Mouse (Mus musculus): ENCODE data around the gene Dnajb11. TPM values are rescaled to one million over a fixed set of nuclear protein-coding genes. Genes with fewer than 3 reads are reported as not detected.

Gene Dnajb11
- total RNA-seq (2021) = 10 to 100 TPM; 80.8 to 81.5 TPM
- long read RNA-seq, experiment 1, transcript Dnajb11-201 (10 exons, 1,927 nt) = major isoform, 179 of 191 reads
- long read RNA-seq, experiment 1, partial matches to known transcripts = 2 of 191 reads
- long read RNA-seq, experiment 1, other reads (novel, unspliced or antisense) = 7 of 191 reads
- long read RNA-seq, experiment 2, transcript Dnajb11-201 (10 exons, 1,927 nt) = major isoform, 44 of 48 reads
- long read RNA-seq, experiment 2, partial matches to known transcripts = 3 of 48 reads
- long read RNA-seq, experiment 2, other reads (novel, unspliced or antisense) = 1 of 48 reads

DNA sequence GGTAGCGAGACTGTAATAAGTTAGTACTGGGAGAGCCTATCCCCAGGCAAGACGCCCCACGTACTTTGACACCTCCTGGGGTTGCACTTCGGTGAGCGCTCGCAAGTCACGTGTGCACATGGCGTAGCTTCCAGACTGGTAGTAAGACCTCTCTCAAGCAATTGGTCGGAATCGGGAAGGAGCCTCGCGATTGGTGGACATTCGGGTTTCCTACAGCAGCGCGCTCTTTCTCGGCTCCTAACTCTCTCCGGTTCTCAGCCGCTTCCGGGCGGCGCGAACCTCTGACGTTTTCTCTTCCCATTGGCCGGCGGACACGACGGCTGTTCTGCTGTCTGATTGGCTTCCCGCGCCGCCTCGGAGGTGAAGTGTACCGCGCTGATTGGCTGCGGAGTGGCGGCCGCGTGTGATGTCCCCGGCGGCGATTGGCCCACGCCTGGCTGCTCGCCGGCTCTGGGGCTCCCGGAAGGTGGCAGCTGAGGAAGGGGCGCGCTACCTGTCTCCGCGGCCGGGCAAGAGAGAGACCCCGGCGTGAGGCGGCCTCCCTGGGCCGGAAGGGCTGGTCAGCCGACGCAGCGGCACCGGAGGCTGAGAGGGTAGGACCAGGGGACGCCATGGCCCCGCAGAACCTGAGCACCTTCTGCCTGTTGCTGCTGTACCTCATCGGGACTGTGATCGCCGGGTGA is at the start of gene Dnajb11, which contains the start of gene Tbccd1:
Gene Dnajb11, plus strand, starts transcription at position 415 of the 683 bp plus-strand sequence.
Gene Tbccd1, minus strand, starts transcription at position 239 of the 683 bp plus-strand sequence.
- peak; percentile 99 to 100 for DNase-seq

DNA sequence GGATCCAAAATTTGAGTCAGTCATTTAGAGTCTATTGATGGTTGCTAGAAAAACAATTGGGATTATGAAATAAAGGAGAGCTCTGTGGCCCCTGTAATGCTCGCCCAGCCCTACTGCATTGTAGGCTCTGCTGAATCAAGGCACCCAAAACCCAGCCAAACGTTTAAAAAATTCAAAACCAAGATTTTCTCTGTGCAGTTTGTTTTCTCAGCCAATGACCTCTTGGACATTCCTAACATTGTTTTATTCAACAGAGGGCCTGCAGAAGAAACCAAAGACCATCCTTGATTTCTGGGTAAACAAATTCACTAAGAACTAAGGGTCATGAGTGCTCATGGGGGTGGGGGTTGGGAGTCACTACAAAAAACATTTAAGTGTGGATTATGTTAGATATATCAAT is 46.2 kb upstream of the Dnajb11 start, which contains the start of gene Crygs:
Gene Crygs, minus strand, starts transcription at position 101 of the 400 bp plus-strand sequence.
- DNase-seq = no peak

DNA sequence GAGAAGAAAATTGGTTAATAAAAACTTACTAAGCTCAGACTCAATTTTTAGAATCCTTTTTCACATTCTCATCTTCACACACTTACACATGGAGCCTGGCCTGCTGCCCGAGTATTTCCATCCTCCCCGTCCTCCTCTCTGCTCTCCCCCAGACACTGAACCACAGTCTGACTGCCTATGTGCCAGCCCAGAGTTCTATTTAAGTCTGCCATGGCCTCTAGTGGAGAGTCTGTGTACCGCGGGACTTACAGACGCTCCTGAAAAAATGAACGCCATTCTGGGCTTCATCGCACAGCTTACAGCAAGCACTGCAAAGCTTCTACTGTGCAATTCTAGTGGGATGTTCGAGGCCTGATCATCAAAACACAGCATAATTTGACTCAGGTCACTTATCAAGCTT is 36.9 kb upstream of the Dnajb11 start:
- DNase-seq = no peak

DNA sequence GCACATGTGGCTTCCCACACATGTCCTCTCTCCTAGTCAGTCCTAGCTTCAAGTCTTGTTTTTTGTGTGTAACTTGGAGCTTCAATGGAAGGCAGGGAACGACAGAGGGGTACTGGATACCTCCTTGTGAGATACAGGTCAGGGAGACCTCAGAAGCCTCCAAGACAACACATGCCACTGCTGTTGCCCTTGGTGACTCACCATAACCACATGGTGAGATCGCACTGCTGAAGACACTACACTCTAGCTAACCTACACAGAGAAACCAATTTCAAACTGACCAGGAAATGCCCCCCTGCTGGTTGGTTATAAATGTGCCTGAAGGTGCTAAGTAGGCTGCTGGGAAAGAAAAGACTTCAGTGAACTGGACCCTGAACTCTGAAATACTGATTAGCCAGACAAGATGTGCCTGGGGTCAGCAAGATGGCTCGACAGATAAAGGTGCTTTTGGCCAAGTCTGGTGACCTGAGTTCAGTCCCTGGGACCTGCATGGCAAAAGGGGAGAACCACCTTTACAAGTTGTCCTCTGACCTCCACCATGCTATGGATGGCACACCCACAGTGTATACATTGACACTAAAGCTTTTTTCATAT is 24.6 kb upstream of the Dnajb11 start:
- DNase-seq = no peak

DNA sequence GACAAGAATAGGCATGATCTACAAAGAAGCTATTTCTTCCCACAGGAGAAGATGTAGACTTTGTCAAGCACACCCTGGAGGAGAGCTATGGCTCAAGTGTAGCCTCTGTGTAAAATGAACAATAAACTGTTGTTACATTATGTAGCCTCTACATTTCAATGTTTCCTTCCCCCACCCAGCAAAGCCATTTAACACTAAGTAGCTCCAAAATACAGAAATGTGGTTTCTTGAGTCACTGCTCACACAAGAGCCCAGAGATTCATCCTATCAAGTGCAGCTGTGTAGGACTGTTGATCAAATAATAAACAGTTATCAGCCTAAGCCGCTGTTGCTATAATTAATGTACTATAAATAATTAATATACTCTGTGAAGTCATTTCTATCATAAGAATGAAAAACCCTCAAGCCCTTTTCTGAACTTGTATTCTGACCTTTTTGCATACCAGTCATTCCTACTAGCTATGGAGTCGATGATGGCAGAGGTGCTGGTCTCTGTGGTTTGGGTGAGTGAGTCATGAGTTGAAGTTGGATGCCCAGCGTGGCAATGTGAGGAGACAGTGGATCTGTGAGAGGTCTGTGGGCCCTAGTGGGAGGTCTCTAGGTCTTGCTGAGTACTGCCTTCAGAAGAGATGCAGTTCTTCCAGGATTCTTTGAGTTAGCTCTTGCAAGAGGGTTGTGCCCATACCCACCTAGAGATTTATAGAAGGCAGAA is 18.3 kb upstream of the Dnajb11 start:
- no peak for DNase-seq

DNA sequence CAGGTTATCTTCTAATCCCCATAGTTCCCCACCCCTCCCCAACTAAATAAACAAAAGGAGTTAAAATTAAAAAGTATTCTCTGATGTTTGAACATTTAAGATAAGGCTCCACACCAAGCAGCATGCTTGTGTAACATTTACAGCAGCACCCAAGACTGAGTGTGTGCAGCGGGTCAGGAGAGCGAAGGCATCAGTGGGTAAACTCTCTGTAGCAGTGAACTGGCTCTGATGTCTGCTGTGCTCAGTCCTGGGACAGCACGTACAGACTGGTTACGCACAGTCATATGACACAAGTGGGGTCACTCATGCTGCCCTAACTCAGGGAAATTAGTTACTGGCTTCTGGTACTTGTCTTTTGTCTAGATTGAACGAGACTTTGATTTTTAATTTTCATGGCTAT is 14.8 kb upstream of the Dnajb11 start:
- no peak for DNase-seq

DNA sequence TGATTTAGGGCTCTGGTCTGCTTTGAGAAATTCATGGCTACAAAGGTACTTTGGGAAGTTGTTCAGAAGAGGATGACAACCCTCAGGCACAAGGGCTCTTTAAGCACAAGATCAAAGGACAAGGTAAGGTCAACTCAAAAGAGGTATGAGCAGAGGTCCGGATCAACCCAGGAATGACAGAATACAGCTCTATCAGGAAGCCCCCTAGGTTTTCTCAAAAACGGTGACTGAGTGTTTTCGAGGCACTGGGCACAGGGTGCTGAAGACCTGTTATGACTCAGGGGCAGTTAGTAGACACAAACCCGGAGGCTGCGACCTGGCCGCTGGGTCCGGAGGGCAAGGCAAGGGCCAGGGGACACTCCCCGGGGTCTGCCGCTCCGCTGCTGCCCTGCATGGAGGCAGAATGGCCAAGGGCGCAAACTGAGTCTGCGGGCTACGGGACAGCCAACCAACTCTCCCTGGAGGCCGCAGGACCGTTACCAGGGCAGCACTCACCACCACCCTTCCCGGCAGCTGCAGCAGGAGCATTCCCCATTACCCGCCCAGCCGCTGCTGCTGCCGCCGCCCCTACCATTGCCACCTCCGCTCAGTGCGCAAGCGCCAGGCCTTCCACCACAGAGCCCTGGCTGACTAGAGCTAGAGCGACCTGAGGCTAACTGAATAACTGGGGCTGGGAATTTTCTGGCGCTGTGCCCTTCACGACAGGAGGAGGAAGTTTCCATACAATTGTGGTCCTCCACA is 13.4 kb upstream of the Dnajb11 start:
- DNase-seq = peak; percentile 91 to 92

DNA sequence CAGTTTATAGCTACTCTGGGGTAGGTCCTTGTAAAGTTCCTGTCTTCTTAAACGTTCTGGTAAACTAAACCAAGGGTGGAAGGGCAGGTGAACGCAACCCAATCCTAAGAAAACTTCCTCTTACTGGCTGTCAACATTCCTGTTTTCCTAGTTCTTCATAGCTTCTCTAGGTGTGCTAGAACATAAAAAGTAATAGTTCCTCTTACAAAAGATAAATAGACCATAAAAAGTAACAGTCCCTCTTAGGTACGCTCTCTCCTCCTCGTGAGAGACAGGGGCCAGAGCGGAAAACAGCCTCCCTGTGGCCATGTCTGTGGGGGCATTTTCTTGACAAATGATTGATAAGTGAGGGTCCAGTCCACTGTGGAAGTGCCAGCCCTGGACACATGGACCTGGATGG is 12.8 kb upstream of the Dnajb11 start:
- no peak for DNase-seq

DNA sequence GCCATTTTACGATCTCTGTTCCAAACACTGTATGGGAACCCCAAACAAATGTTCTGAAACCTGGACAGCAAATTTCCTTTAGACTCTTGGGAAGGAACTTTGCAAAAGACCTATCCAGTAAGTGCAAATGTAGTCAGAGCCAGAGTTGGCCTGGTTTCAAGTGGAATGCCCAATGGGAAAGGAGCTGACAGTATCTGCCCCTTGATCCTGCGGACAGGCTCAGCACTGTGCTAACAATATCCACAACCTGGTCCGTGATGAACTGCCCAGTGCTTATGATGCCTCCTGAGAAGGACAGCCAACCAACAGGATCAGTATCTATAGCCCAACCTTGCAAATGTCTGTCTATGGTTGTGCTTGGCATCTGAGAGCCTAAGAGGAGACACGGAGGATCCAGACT is 12.2 kb upstream of the Dnajb11 start:
- DNase-seq = peak in 1 of 2 experiments; percentile 21

DNA sequence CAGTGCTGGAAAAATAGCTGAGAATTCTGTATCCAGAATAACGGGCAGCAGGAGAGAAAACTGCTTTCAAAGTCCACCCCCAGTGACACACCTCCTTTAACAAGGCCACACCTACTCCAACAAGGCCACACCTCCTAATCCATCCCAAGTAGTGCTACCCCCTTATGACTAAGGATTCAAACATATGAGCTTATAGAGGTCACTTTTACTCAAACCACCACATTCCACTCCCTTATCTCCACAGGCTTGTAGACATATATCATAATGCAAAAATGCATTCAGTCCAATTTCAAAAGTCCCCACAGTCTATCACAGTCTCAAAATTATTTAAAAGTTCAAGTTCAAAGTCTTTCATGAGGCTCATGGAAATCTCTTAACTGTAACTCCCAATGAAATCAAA is 10.0 kb upstream of the Dnajb11 start:
- DNase-seq = no peak

DNA sequence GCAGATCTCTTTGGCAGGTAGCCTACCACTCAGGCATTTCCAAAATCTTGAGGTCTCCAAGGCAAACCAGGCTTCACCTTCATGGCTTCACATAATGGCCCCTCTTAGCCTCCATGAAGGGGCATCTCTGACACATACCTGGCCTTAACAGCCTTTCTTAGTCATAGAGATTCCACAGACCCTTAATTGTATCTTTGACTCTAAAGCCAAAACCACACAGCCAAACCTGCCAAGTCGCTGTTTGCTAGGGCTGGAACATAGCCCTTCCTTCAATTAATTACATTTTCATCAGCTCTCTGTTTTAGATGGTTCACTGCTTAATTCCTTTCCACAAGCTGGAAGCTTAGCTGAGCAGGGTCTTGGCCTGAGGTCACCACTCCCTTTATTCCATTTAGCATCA is 9.3 kb upstream of the Dnajb11 start:
- no peak for DNase-seq

DNA sequence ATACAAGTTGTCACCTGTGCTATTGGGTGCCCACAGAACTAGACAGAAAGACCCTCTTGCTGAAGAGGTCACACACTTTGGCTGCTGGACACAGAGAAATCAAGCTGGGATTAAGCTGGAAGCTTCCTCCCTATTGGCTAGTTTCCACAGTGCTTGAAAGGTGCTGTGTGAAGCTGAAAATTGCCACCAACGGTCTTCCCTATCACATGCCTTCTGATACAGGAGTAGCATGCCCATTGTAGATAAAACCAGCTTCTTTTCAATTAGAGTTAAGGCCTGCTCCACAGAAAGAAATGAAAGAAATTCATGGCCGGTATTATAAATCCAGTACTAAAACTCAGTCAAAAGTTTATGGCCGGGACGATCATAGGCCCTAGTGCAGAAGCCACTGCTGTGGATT is 4.9 kb upstream of the Dnajb11 start:
- DNase-seq = no peak

DNA sequence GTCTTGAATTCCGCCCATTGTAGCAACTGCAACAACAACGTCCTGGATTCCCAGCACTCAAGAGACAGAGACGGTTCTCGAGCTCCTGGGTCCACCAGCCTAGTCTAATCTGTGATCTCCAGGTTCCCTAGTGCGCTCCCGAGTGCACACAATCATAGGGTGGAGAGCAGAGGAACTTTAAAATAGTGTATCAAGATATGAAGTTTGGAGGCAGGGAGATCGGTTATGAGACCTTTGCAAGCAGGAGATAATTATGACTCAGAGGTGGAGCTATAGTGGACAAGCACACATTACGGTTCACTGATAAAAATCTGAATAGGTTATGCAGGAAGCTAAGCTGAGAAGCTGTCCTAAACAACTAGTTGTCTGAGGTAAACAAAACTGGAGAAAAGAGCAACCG is 872 bp upstream of the Dnajb11 start:
- DNase-seq = no peak

DNA sequence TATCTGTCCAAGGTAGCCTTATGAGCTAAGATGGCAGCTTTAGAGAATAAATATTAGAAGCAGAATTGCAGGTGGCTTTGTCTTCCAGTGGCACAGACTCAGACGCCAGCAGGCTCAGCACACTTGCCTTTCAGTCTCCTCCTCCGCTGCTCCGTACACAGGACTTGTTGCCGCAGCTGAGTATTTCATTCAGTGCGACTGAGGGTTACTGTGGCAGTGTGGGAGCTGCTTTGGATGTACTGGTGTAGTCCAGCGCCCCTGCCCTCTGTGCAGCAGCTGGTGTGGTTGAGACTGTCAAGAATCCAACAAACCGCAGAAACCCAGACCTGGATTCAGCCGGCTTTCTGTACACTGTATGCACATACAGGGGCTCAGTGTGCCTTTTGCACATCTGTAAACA is 14.8 kb downstream of the Dnajb11 start:
- no peak for DNase-seq

DNA sequence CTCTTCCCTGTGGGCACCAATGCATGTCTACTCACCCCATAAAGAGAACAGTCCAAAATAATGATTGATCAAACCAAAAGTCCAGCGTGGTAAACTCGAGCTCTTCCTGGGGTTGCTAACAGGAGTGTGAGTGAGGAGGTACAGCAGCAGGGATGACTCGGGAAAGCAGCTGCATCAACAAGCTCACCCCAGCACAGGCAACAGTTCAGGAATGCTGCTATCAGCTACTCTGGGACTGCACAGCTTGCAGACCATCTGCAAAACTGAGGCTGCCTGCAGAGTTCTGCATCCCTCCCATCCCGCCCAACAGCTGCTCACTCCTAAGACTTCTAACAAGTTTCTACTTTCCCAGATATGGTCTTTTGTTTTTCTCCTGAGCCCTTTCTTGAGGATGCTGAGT is 15.7 kb downstream of the Dnajb11 start:
- DNase-seq = no peak

DNA sequence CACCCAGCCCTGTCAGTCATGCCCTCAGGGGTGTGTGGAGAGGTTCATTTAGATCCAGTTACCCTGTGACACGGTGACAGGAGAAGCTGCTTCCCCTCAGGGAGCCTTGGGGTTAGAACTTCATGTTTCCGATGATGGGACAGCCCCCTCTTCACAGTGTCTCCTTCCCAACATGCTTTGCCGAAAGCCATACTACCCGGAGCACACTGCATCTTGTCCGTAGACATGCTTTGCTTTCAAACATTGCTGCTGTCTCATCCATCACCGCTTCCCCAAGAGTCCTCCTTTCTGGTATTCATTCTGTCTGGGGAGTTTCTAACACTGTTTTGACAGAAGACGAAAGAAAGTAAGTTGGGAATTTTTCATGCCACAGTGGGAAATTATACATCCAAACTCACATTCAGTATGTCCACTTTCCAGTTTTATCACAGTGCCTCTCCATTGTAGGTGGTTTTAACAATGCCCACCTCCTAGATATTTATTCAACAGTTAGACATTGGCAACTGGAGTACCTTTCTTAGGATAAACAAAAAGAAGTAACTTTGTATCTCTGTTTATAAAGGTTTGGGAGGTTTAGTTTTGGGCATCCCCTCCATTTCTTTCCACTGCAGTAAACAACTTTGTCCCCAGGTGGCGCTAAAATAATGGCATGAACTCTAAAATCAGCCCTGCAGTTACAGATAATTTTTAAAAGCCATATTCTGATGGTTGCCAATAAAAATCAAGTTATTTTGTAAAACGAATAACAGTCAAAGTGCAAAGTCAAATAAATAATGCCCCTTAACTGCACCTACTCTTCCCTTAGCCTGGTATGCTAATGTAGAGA is 18.8 kb downstream of the Dnajb11 start:
- peak in 1 of 2 experiments; percentile 19 for DNase-seq

DNA sequence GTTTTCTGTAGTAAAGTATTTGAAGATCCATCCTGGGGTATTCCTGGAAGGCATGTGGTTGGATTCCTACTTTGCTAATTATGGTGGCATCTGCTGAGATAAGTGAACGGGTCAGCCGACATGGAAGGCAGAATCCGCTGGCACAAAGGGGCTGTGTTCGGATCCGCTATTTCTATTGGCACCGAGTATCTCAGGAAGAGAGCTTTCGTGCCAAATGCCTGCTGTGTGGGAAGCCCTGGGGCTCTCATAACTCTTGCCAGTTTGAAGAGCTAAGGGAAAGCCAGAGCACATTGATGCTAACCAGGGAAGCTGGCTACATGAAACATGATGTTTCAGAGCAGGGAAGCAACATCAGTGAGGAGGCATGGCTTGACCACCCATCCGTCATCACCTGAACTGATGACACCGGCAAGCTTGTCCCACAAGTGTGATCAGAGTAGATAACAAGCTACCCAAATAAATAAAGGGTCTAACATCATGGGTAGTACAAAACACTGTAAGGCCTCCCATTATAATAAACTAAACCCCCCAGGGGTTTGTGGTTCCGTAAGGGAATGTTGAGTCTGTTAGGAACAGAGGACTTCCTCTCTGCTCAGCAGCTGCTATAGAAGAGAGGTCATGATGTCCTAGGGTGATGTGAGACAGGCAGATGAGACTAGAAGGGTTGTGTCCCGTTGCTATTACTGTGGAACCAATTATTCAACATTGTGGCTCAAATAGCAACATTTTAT is 20.2 kb downstream of the Dnajb11 start:
- DNase-seq = no peak

DNA sequence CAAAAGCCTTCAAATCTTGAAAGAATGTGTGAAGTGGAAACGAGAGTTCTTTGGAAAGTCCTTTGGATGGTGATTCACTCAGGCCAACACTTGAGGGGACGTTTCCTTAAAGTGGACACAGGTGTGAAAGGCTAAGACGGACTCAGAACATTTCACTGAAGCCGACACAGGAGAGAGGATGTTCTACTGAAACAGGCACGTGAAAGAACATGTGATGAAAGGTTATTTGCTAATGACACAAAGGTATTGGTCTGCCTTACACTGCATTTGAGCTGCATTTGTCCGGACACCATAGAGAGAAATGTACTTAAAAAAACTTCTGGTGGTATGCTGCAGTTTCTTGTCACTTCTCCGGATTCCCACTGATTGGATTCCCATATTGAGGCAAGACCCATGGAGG is 21.1 kb downstream of the Dnajb11 start:
- DNase-seq = no peak

DNA sequence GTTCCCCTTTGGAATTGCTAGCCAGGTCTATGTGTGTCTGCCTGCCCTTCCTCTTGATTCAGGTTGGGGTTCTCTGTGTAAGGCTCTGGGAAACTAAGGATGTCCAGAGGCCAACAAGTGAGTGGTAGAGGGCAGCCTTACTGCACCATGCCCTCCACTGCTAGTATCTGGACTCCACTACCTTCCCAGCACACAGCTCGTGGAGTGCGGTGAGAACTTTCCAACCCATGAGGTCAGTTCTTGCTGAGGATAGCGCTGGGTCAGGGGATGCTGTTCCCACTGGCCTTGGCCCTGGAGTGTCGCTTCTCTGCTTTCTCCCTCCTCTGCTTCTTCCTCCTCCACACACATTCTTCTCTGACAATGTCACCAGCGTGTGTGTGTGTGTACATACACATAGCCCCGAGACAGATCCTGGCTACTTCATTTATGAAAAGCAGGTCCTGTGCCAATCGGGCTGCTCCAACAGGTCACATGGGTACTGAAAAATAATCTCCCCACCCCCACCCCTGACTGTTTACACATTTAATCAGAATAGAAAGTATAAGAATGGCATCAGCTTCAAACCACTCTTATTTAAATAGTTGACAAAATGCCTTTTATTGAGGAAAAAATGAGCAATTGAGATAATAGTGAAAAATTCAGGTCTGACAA is 22.4 kb downstream of the Dnajb11 start:
- DNase-seq = no peak

DNA sequence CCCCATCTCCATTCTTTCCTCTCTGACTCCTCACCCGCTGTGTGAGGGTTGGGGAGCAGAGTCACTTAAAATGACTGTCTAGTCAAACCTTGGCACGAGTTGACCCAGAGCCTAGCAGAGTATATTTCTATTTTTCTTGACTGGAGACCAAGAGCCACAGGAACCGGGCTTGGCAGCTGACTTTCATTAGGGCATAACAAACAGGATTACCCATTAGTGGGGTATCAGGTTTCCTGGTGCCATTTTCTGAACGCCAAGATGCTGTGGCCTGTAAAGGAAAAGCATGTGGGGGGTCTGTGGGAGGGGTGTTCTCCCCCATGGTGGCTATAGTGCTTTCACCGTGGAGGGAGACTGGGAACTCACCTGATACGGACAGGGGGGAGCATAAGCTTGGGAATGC is 23.3 kb downstream of the Dnajb11 start:
- peak in 1 of 2 experiments; percentile 28 for DNase-seq
